Mouse (Mus musculus) stomach, postnatal 0 days (tissue): Measurements from ENCODE around the gene Psap.

Experiments used
- CTCF ChIP-seq: IDR thresholded peaks from 2 replicates; pipeline ENCODE4 v1.5.1; 2016; ENCODE audit warnings: antibody characterized with exemption, low read depth, mild to moderate bottlenecking, moderate library complexity
- EP300 ChIP-seq: optimal IDR thresholded peaks from 2 replicates; pipeline ENCODE3; 2016; ENCODE audit warnings: antibody characterized with exemption

DNA sequence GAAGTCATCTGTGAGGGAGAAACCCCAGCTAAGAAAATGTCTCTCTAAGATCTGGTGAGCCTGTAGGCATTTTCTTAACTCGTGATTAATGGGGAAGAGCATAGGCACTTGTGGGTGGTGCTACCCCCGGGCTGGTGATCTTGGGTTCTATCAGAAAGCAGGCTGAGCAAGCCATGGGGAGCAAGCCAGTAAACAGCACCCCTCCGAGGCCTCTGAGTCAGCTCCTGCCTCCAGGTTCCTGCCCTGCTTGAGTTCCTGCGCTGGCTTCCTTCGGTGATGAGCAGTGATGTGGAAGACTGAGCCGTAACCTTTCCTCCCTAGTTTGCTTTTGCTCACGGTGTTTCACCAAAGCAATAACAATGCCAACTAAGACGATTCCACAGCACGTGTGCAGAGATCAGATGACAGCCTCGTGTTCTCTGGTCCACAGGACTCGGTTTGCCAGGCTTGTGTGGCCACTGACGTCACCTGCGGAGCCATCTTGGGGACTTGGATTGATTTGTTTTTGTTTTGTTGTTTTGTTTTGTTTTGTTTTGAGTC, 26.9 kb upstream of the Psap start:
- no peak for TF ChIP-seq CTCF
- no peak for TF ChIP-seq EP300
